Mouse (Mus musculus) right cerebral cortex, postnatal 4 days (tissue): Measurements from ENCODE around the gene March10.

ENCODE experiments used
- DNase-seq: peaks from one replicate; pipeline ENCODE4 v3.0.0-alpha.2; 2022

The March10 gene

GRCm38 (mm10) chr11:105456497-105456907 is at the start of gene March10:
TSS of gene March10 (minus strand) at chr11:105456735.
- peak; percentile 80 for DNase-seq

- no peak for DNase-seq
Measured at GRCm38 (mm10) chr11:105506322-105506721, 49.8 kb upstream of the March10 start.

GRCm38 (mm10) chr11:105505038-105505437 is 48.5 kb upstream of the March10 start:
- DNase-seq, result no peak

- DNase-seq, result no peak
Measured at GRCm38 (mm10) chr11:105502311-105502710, 45.8 kb upstream of the March10 start.

- DNase-seq, result no peak
Measured at GRCm38 (mm10) chr11:105497505-105497904, 41.0 kb upstream of the March10 start.

GRCm38 (mm10) chr11:105496665-105497064 is 40.1 kb upstream of the March10 start:
- DNase-seq, result no peak

DNA sequence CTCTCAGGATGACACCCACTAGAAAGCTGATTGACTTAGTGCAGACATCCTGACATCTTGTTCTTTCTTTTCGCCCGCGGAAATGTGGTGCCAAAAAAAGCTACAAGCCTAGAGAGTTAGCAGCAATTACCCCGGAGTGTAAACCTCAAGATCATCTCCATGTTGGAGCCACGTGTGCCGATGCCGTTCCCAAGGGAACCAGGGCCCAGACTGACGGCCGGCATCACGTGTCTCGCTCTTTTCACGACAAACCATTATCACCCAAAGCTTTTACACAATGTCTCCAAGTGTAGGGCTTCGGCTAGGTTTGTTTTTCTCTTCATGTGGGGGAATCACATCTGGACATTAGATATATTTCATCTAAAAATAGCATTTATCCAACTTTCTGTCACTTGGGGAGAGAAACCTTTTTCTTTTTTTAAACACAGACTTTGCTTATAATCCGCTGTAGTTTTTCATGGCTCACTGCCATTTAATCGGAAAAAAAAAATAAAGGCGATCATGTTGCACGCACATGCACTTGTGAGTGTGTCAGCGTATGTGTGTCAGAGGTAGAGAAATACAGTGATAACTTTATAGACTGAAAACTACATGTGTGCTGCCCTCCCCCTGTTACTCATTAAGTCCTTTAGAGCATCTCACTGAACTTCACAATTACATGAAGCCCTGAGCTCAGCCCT is 39.2 kb upstream of the March10 start:
- peak; percentile 26 for DNase-seq

GRCm38 (mm10) chr11:105494786-105495369 is 38.3 kb upstream of the March10 start:
- DNase-seq, result no peak

- DNase-seq, result no peak
Measured at GRCm38 (mm10) chr11:105492392-105492791, 35.9 kb upstream of the March10 start.

DNA sequence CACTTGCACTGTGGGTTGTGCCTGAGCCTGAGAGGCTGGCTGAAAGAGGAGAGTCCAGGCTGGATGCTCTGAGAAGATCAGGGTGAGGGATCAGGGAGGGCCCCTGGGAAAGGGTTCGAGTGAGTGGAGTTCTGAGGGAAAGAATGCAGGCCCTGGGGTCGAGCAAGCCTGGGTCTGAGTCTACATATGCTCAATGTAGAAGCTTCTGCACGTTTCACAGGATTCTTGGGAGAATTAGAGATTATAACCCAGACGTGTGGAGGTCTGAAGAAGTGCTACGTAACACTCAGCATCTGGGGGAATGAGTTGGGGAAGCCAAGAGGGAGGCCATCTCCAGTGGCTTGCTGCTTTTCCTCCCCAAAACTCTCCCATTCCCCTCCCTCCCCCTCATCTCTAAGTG is 34.4 kb upstream of the March10 start:
- no peak for DNase-seq

GRCm38 (mm10) chr11:105485412-105485811 is 28.9 kb upstream of the March10 start:
- no peak for DNase-seq

DNA sequence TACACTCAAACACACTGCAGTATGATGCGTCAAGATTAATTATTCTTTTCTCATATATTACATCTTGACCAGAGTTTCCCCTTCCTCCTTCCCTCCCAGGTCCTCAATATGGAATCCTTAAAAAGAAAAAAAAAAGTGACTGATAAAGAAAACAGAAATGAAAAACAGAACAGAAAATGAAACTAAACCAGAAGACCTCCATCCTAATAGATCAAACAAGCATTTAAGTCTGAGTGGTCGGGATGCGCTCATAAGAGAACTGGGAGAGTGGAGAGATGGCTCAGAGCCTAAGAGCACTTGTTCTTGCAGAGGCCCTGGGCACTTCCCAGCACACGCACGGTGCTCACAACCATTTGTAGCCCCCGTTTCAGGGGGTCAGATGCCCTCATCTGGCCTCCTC is 28.5 kb upstream of the March10 start:
- no peak for DNase-seq

- no peak for DNase-seq
Measured at GRCm38 (mm10) chr11:105482747-105483146, 26.2 kb upstream of the March10 start.

- no peak for DNase-seq
Measured at GRCm38 (mm10) chr11:105474746-105475145, 18.2 kb upstream of the March10 start.

- DNase-seq, result no peak
Measured at GRCm38 (mm10) chr11:105474352-105474736, 17.8 kb upstream of the March10 start.

DNA sequence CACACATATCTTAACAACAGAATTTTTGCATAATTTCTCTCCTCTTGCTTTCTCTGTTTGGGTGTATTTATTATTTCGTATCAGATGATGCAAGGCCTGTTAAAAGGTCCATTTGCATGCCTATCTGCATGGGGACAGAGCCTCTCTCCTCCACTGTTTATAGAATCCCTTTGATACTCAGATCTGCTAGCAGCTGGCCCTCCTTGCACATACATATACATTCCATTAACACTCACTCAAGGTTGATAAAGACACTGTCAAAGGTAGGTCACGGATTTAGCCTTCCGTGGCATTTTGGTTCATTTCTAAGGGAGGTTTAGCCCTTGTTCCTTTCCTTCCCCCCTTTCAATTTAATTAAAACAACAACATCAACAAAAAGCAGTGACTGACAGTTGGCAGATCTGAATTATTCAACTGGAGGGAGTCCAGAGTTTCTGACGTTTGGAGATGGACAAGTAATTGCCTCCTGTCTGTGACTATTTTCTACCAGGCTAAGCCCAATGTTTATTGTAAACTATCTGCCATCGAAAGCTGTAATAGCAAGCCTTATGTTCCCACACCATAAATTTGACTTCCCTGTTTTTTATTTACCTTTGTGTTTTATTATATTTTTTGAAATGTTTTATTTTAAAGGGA is 17.3 kb upstream of the March10 start:
- no peak for DNase-seq

DNA sequence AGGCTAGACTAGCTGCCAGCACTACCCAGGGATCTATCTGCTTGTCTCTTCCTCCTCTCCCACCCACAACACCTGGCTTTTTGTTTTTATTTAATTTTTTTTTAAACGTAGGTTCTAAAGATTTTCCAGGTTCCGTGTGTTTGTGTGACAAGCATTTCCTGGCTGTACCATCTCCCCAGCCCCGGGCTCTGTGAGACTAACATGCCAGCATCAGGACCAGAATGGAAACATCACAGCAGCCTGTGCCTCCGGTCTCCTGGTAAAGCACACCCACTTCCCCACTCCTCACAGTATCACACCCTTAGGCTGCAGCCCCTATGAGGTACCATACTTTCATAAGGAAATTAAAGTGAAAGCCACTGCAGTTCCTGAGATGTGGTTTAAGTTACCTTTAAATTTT is 16.1 kb upstream of the March10 start:
- no peak for DNase-seq

DNA sequence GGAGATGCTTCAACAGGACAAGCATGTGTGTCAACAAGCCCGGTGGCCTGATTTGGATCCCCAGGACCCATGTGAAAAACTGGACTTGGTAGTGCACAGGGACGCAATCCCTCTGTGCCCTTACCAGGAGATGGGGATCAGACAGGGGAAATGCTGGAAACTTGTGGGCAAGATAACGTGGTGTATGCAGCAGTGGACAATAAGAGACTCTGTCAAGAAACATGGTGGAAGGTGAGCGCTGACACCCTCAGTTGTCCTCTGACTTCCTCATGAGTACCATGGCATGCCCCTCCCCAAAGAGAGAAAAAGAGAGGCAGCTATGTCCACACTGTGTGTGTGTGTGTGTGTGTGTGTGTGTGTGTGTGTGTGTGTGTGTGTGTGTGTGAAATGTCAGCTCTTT is 14.4 kb upstream of the March10 start:
- no peak for DNase-seq

DNA sequence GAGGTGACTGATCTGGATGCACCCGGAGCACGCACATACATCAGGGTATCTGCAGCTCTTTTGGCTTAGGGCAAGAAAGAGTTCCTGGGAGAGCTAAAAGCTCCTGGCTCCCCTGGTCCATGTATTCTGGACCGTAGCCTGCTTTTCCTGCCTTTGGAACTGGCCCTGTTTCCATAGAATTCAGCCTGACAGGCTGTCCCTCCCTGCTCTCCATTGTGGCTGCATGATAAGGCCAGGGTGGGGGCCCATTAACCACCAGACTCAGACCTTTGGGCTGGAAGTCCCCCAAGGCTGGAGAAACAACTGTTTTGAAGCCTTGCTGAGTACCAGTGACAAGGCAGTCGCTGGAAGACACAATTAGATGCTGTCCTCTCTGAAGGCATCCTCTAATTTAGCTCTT is 13.0 kb upstream of the March10 start:
- no peak for DNase-seq

DNA sequence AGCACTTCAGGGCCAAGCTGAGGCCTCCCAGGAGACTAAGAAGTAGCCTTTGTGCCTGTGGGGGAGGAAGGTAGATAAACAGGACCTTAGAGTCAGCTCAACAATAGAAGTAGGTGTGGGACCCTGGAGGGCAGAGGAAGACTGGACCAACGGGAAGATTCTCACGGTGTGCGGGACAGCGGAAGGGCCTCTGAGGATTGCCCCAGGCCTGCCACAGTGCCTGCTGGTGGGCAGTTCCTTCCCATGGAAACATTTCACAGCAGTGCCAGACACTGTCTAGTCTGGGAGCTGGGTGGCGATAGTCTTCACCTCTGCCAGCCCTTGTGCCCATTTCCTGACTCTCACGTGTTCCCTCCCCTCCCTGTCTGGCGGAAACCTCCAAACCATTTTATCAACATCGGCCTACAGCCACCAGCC is 12.6 kb upstream of the March10 start:
- DNase-seq, result no peak

DNA sequence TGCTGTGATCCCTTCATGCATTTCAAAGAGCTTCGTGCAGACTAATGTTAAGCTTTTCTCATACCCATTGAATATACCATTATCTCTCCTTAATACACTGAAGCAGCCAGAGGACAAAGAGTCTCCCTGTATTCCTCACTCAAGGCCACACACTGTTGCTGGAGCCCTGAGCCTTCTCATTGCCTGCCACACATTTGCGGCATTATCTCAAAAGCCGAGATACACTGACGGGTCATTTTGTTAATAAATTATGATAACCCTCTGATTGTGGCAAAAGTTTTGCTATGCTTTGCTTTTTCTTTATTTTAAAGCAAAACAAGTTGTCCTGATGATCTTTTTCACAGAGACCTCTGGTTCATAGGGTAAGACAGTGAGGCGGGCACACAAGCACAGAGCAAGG is 11.9 kb upstream of the March10 start:
- DNase-seq, result no peak

- no peak for DNase-seq
Measured at GRCm38 (mm10) chr11:105467816-105468215, 11.3 kb upstream of the March10 start.

- DNase-seq, result no peak
Measured at GRCm38 (mm10) chr11:105467266-105467665, 10.7 kb upstream of the March10 start.

GRCm38 (mm10) chr11:105466756-105467155 is 10.2 kb upstream of the March10 start:
- DNase-seq, result no peak
